Mouse (Mus musculus) liver, embryonic 14.5 days (tissue): ENCODE measurements at regions not wholly inside any gene's neighbourhood (a gene's known extent, or its start where the extent isn't known, plus 50 kb on each side); places are given as distances from the start of the nearest gene placed in this dataset.

Experiments
- CTCF ChIP-seq: IDR thresholded peaks from 2 replicates; pipeline ENCODE4 v1.5.1; 2016; ENCODE audit warnings: antibody characterized with exemption, low read depth, control low read depth
- EP300 ChIP-seq: IDR thresholded peaks from 2 replicates; pipeline ENCODE4 v1.6.1; 2016; ENCODE audit warnings: antibody characterized with exemption, low read depth

DNA sequence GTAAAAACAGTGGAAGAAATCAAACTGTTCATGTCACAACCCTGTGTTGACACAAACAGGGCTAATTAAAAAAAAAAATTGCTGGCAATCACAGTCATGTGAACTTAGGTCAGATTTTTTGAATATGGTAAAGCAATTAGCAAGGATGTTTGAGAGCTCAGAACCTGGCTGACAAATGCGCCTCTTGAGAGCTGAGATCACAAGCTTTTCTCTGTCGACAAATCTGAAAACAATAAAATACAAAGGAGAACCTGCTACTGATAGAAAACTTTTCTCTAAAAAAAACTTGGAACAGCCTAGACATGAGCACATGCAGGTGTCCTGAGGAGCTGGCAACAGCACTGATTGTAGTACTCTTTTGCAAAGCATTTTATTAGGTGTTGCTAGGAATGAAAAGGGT is 583.6 kb downstream of the Ptprc start:
- TF ChIP-seq CTCF: no peak
- no peak for TF ChIP-seq EP300
